Mouse (Mus musculus) CH12.LX (cell line): ENCODE results near the gene Klk15. TPM values are rescaled to one million over a fixed set of nuclear protein-coding genes. Genes with fewer than 3 reads are reported as not detected.
"Not testable (repeated sequence)": the region's sequence is repeated elsewhere in the genome, so short reads cannot be mapped to it uniquely, and the experiment has no call there.

Experiments
- DNase-seq: peaks from one replicate; pipeline ENCODE4 v3.0.0-alpha.2; 2013; ENCODE audit errors: extremely low read depth
- H3K27ac ChIP-seq: 2 replicates; pipeline ENCODE4 v1.5.1; 2012; ENCODE audit warnings: low read depth, mild to moderate bottlenecking, control low read depth, moderate library complexity; ENCODE audit not compliant: insufficient read depth
- H3K27me3 ChIP-seq: replicated peaks from 2 replicates; pipeline ENCODE3; 2012; ENCODE audit warnings: inconsistent platforms
- H3K36me3 ChIP-seq, 2 experiments: replicated peaks in 1 of 2; 2 replicates each; pipeline versions ENCODE3 to v1.6.1; 2012; ENCODE audit warnings: inconsistent platforms in 1 of 2, low read length in 1 of 2, mild to moderate bottlenecking in 1 of 2, mixed read lengths in 1 of 2, moderate library complexity in 1 of 2; ENCODE audit not compliant: control insufficient read depth in 1 of 2, insufficient read depth in 1 of 2
- H3K4me1 ChIP-seq, 2 experiments: 2 replicates each; pipeline ENCODE4 v1.6.1; 2012; ENCODE audit warnings: inconsistent platforms in 1 of 2, moderate library complexity in 1 of 2; ENCODE audit not compliant: insufficient read depth in 2 of 2, control insufficient read depth in 1 of 2
- H3K4me2 ChIP-seq: 2 replicates; pipeline ENCODE4 v1.6.1; 2012; ENCODE audit warnings: low read depth, mild to moderate bottlenecking, control low read depth; ENCODE audit not compliant: poor library complexity, insufficient read depth, severe bottlenecking
- H3K4me3 ChIP-seq, 3 experiments: fragments of 150-350 bp in 1 of 3; sonication (generic) in 1 of 3; replicated peaks in 1 of 3; 2 replicates each; pipeline versions ENCODE3 to v1.5.1; 2011 to 2012; ENCODE audit warnings: low read depth in 2 of 3, low read length in 2 of 3, mild to moderate bottlenecking in 2 of 3, moderate library complexity in 2 of 3, control low read depth in 1 of 3, improper control_type of control experiment in 1 of 3, inconsistent platforms in 1 of 3, mixed read lengths in 1 of 3; ENCODE audit not compliant: poor library complexity in 1 of 3
- H3K79me2 ChIP-seq: replicated peaks from 2 replicates; pipeline ENCODE4 v1.6.1; 2012; ENCODE audit warnings: mild to moderate bottlenecking, moderate library complexity; ENCODE audit not compliant: control insufficient read depth, poor library complexity, insufficient read depth, severe bottlenecking; ENCODE audit errors: extremely low read depth
- H3K9ac ChIP-seq: 2 replicates; pipeline ENCODE4 v1.6.1; 2012; ENCODE audit warnings: low read depth, mild to moderate bottlenecking, control low read depth, moderate library complexity; ENCODE audit not compliant: insufficient read depth
- H3K9me3 ChIP-seq: replicated peaks from 2 replicates; pipeline ENCODE3; 2012; ENCODE audit warnings: low read length, inconsistent platforms, mixed read lengths
- BHLHE40 ChIP-seq: IDR thresholded peaks from 2 replicates; pipeline ENCODE4 v1.6.1; 2011; ENCODE audit warnings: mild to moderate bottlenecking, low read depth, low read length, improper control_type of control experiment
- CHD1 ChIP-seq: IDR thresholded peaks from 2 replicates; pipeline ENCODE4 v1.6.1; 2012; ENCODE audit warnings: low read depth, low read length, improper control_type of control experiment, inconsistent platforms
- CHD2 ChIP-seq: IDR thresholded peaks from 2 replicates; pipeline ENCODE4 v1.6.1; 2011; ENCODE audit warnings: low read length, improper control_type of control experiment
- CTCF ChIP-seq, 2 experiments: IDR thresholded peaks in 1 of 2; conservative IDR thresholded peaks in 1 of 2; 2 replicates each; pipeline ENCODE4 v1.5.1; 2011 to 2012; ENCODE audit warnings: low read depth in 2 of 2, low read length in 2 of 2, improper control_type of control experiment in 1 of 2, inconsistent platforms in 1 of 2, mild to moderate bottlenecking in 1 of 2, moderate library complexity in 1 of 2
- ELF1 ChIP-seq: IDR thresholded peaks from 2 replicates; pipeline ENCODE4 v1.6.1; 2014; ENCODE audit warnings: low read depth, mild to moderate bottlenecking, inconsistent platforms, low read length, improper control_type of control experiment
- ETS1 ChIP-seq: conservative IDR thresholded peaks from 2 replicates; pipeline ENCODE4 v1.6.1; 2012; ENCODE audit warnings: low read depth, mild to moderate bottlenecking, inconsistent platforms, low read length, improper control_type of control experiment, moderate library complexity
- GABPA ChIP-seq: IDR thresholded peaks from 2 replicates; pipeline ENCODE4 v1.6.1; 2012; ENCODE audit warnings: low read depth, low read length, improper control_type of control experiment, inconsistent platforms; ENCODE audit not compliant: insufficient replicate concordance
- IRF4 ChIP-seq: IDR thresholded peaks from 2 replicates; pipeline ENCODE4 v1.6.1; 2014; ENCODE audit warnings: low read depth, mild to moderate bottlenecking, inconsistent platforms, low read length, improper control_type of control experiment
- JUN ChIP-seq: IDR thresholded peaks from 2 replicates; pipeline ENCODE4 v1.6.1; 2011; ENCODE audit warnings: low read depth, mild to moderate bottlenecking, low read length, improper control_type of control experiment, moderate library complexity; ENCODE audit not compliant: insufficient read depth
- MAZ ChIP-seq: IDR thresholded peaks from 2 replicates; pipeline ENCODE4 v1.6.1; 2012; ENCODE audit warnings: low read depth, mild to moderate bottlenecking, inconsistent platforms, low read length, improper control_type of control experiment, moderate library complexity
- MEF2A ChIP-seq: IDR thresholded peaks from 2 replicates; pipeline ENCODE4 v1.6.1; 2014; ENCODE audit warnings: low read depth, mild to moderate bottlenecking, inconsistent platforms, low read length, improper control_type of control experiment, borderline replicate concordance
- MXI1 ChIP-seq: IDR thresholded peaks from 2 replicates; pipeline ENCODE4 v1.6.1; 2011; ENCODE audit warnings: mild to moderate bottlenecking, low read depth, low read length, improper control_type of control experiment
- PAX5 ChIP-seq: IDR thresholded peaks from 2 replicates; pipeline ENCODE4 v1.6.1; 2012; ENCODE audit warnings: low read length, inconsistent platforms, mixed read lengths
- POLR2A ChIP-seq: IDR thresholded peaks from 2 replicates; pipeline ENCODE4 v1.6.1; 2011; ENCODE audit warnings: low read depth, mild to moderate bottlenecking, improper control_type of control experiment, low read length
- RCOR1 ChIP-seq: conservative IDR thresholded peaks from 2 replicates; pipeline ENCODE4 v1.6.1; 2012; ENCODE audit warnings: low read depth, mild to moderate bottlenecking, inconsistent platforms, low read length, improper control_type of control experiment
- TBP ChIP-seq: conservative IDR thresholded peaks from 2 replicates; pipeline ENCODE4 v1.6.1; 2011; ENCODE audit warnings: low read depth, low read length, improper control_type of control experiment
- USF1 ChIP-seq: IDR thresholded peaks from 2 replicates; pipeline ENCODE4 v1.6.1; 2014; ENCODE audit warnings: low read depth, mild to moderate bottlenecking, inconsistent platforms, low read length, improper control_type of control experiment
- dilution Hi-C: fragments of 300-500 bp; cut with MboI; formaldehyde crosslinking; loops from 2 replicates; pipeline ENCODE4 v1.14.3; 2020; ENCODE audit warnings: low sequenced_read_pairs; ENCODE audit not compliant: extremely low pct_unique_long_range_greater_than_20kb, extremely low pct_ligation_motif_present
- in situ Hi-C: fragments of 300-500 bp; cut with MboI; formaldehyde crosslinking; loops from 3 replicates; pipeline ENCODE4 v1.14.3; 2019; ENCODE audit warnings: low sequenced_read_pairs, low pct_ligation_motif_present, low pct_unique_long_range_greater_than_20kb, mixed read lengths
- polyA plus RNA-seq: library from polyadenylated mRNA; unstranded; fragments of >175 nt; gene quantifications from 2 replicates; pipeline ENCODE4 v1.2.1, GENCODE M21; 2012; ENCODE audit warnings: low read depth; ENCODE audit not compliant: insufficient read length
- total RNA-seq, 2 experiments: library from RNA; depleted of rRNA; stranded (reverse); fragments of 300-350 nt in 1 of 2; fragments of >200 nt in 1 of 2; gene quantifications; 2 replicates each; pipeline ENCODE4 v1.2.3; 2012 to 2014

The Klk15 gene
- total and polyA plus RNA-seq, 3 experiments: not detected

DNA sequence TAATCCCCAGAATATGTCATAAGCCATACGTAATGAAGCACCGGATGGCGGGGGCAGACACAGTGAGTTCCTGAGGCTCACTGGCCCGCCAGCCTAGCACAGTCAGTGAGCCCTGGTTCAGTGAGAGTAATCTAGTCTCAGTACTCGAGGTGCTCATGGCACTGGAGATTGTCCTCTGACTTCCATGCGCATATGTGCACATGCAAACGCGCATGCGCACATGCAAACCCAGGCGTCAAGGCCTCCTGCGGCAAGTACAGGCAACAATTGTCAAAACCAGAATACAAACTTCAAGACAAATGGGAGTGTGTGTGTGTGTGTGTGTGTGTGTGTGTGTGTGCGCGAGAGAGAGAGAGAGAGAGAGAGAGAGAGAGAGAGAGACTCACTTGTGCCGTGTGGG is 3.0 kb downstream of the Klk15 start:
- Histone ChIP-seq H3K4me3 (no peak overlapping the region), H3K9ac (no peak overlapping the region), H3K36me3 (no peaks in the 10 kb centered on the region), H3K27ac (no peak overlapping the region), H3K27me3 (peaks cover 41% of the 10 kb centered on the region), H3K4me2 (no peak overlapping the region), H3K4me1 (no peaks in the 10 kb centered on the region), H3K79me2 (no peaks in the 10 kb centered on the region), H3K9me3 (no peaks in the 10 kb centered on the region)
- TF ChIP-seq JUN: no peak
- TF ChIP-seq MEF2A: no peak
- no peak for TF ChIP-seq PAX5
- no peak for TF ChIP-seq BHLHE40
- no peak for TF ChIP-seq ELF1
- TF ChIP-seq CHD1: no peak
- no peak for TF ChIP-seq ETS1
- no peak for TF ChIP-seq CTCF (conservative IDR thresholded peaks at IDR 0.05 in 1 of 2, IDR thresholded peaks at IDR 0.05 in 1 of 2; ENCODE audit: low read depth in 2 of 2, low read length in 2 of 2)
- TF ChIP-seq RCOR1: no peak
- no peak for TF ChIP-seq USF1
- no peak for TF ChIP-seq GABPA
- no peak for TF ChIP-seq MAZ
- no peak for TF ChIP-seq IRF4
- TF ChIP-seq TBP: no peak
- TF ChIP-seq MXI1: no peak
- no peak for TF ChIP-seq CHD2
- no peak for TF ChIP-seq POLR2A
- dilution Hi-C loops: no loop called here
- in situ Hi-C loops: loop anchor here (10.0 kb wide), 1 partner anchor 288 kb away; the partner anchor contains the start of gene Klk1
- no peak for DNase-seq

DNA sequence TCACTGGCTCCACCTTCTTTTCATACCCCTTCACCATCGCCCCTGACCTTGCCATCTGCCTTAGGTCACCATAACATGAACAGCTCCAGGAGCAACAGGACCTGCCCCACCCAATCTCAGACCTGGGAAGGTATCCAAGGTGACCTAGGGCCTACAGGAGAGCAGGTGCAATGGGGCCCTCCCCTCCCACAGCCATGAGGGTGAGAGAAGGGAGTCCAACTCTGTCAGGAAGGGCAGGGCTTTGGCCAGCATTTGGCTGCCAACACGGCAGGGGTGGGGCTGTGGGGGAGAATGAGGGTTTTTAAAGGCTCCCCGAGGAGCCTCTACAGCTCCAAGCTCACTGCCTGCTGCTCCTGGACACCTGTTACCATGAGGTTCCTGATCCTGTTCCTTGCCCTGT is 8.8 kb downstream of the Klk15 start:
- dilution Hi-C loops: not testable (repeated sequence)

More for the DNA sequence above, 8.8 kb downstream of the Klk15 start:
- H3K9me3 ChIP-seq, H3K79me2 ChIP-seq, H3K27ac ChIP-seq, DNase-seq, H3K9ac ChIP-seq, H3K4me2 ChIP-seq, H3K36me3 ChIP-seq, in situ Hi-C loops, H3K4me3 ChIP-seq, H3K4me1 ChIP-seq: not testable (repeated sequence)
- H3K27me3 ChIP-seq: peaks cover 11% of the 10 kb centered on the region
